Mouse (Mus musculus): Measurements from ENCODE around the gene Tufm. TPM values are rescaled to one million over a fixed set of nuclear protein-coding genes. Genes with fewer than 3 reads are reported as not detected.

The Tufm gene
- 106 and 112 TPM in 2 replicates for polyA plus RNA-seq (2015; fragmentation: Nextera tagmentation; extraction: Ambion mirVana)

GRCm38 (mm10) chr7:126487052-126487483 lies at the start of gene Tufm:
Gene Tufm, plus strand, starts transcription at chr7:126487361.
- 0% methylated on average over 32 of the region's 32 CpGs for WGBS

GRCm38 (mm10) chr7:126440134-126440533 lies 47.0 kb upstream of the Tufm start:
- no peaks in the 10 kb centered on the region for H3K9me3 ChIP-seq (ENCODE audit: control insufficient read depth, low read length)
- no peak for ATAC-seq (ENCODE audit: low read depth)
- H3K4me3 ChIP-seq (ENCODE audit: low read length) = no peak overlapping the region
- H3K4me1 ChIP-seq (replicated peaks; ENCODE audit: control insufficient read depth, insufficient read depth, low read length) = no peaks in the 10 kb centered on the region
- H3K27me3 ChIP-seq (ENCODE audit: control insufficient read depth, insufficient read depth, low read depth, low read length) = no peaks in the 10 kb centered on the region
- H3K36me3 ChIP-seq (ENCODE audit: control insufficient read depth, insufficient read depth, low read length) = peaks cover 9% of the 10 kb centered on the region
- H3K9ac ChIP-seq (ENCODE audit: low read length) = no peak overlapping the region
- H3K27ac ChIP-seq (ENCODE audit: low read length) = no peak overlapping the region
- WGBS = 68% methylated on average over 9 of the region's 9 CpGs
- H3K4me2 ChIP-seq (ENCODE audit: low read depth, low read length) = no peak overlapping the region

More at GRCm38 (mm10) chr7:126487052-126487483, at the start of gene Tufm:
- Histone ChIP-seq H3K9ac (ENCODE audit: low read length) (peak within 1 kb of the TSS; percentile 77), H3K27me3 (ENCODE audit: control insufficient read depth, insufficient read depth, low read depth, low read length) (no peaks in the 10 kb centered on the region), H3K9me3 (ENCODE audit: control insufficient read depth, low read length) (no peaks in the 10 kb centered on the region), H3K4me2 (ENCODE audit: low read depth, low read length) (peak within 1 kb of the TSS; percentile 93), H3K4me3 (ENCODE audit: low read length) (peak within 1 kb of the TSS; percentile 75), H3K36me3 (ENCODE audit: control insufficient read depth, insufficient read depth, low read length) (peaks cover 9% of the 10 kb centered on the region), H3K27ac (ENCODE audit: low read length) (peak within 1 kb of the TSS; percentile 57), H3K4me1 (replicated peaks; ENCODE audit: control insufficient read depth, insufficient read depth, low read length) (peaks cover 9% of the 10 kb centered on the region)
- peak; percentile 95 for ATAC-seq (ENCODE audit: low read depth)

- Histone ChIP-seq H3K27ac (ENCODE audit: low read length) (no peak overlapping the region), H3K4me3 (ENCODE audit: low read length) (no peak overlapping the region), H3K36me3 (ENCODE audit: control insufficient read depth, insufficient read depth, low read length) (peaks cover 18% of the 10 kb centered on the region), H3K4me1 (replicated peaks; ENCODE audit: control insufficient read depth, insufficient read depth, low read length) (no peaks in the 10 kb centered on the region), H3K9me3 (ENCODE audit: control insufficient read depth, low read length) (no peaks in the 10 kb centered on the region), H3K9ac (ENCODE audit: low read length) (no peak overlapping the region), H3K4me2 (ENCODE audit: low read depth, low read length) (no peak overlapping the region), H3K27me3 (ENCODE audit: control insufficient read depth, insufficient read depth, low read depth, low read length) (no peaks in the 10 kb centered on the region)
- ATAC-seq (ENCODE audit: low read depth) = no peak
- WGBS = 88% methylated on average over 10 of the region's 10 CpGs
Observed at GRCm38 (mm10) chr7:126443997-126444396, 43.2 kb upstream of the Tufm start.

DNA sequence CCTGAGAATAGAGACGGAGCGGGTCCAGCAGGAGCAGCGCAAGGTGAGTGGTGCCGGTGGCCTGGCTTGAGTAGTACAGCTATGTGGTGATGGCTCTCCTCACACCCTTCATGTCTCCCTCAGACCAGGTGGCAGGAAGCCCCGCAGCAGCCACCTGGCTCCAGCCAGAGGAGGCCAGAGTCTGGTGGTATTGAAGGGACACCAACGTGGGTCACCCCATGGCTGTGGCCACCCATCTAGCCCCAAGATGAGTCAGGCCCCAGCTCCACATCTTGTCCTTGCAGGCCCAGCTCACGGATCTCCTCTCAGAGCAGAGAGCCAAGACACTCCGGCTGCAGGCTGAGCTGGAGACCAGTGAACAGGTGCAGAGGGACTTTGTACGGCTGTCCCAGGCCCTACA lies 42.6 kb upstream of the Tufm start:
- H3K27me3 ChIP-seq (ENCODE audit: control insufficient read depth, insufficient read depth, low read depth, low read length) = no peaks in the 10 kb centered on the region
- H3K4me3 ChIP-seq (ENCODE audit: low read length) = no peak overlapping the region
- WGBS = 89% methylated on average over 9 of the region's 9 CpGs
- H3K9me3 ChIP-seq (ENCODE audit: control insufficient read depth, low read length) = no peaks in the 10 kb centered on the region
- no peak for ATAC-seq (ENCODE audit: low read depth)
- H3K36me3 ChIP-seq (ENCODE audit: control insufficient read depth, insufficient read depth, low read length) = peaks cover 18% of the 10 kb centered on the region
- H3K4me1 ChIP-seq (replicated peaks; ENCODE audit: control insufficient read depth, insufficient read depth, low read length) = no peaks in the 10 kb centered on the region
- H3K4me2 ChIP-seq (ENCODE audit: low read depth, low read length) = no peak overlapping the region
- no peak overlapping the region for H3K9ac ChIP-seq (ENCODE audit: low read length)
- H3K27ac ChIP-seq (ENCODE audit: low read length) = no peak overlapping the region

- WGBS = 92% methylated on average over 15 of the region's 15 CpGs
- no peaks in the 10 kb centered on the region for H3K9me3 ChIP-seq (ENCODE audit: control insufficient read depth, low read length)
- peaks cover 18% of the 10 kb centered on the region for H3K36me3 ChIP-seq (ENCODE audit: control insufficient read depth, insufficient read depth, low read length)
- ATAC-seq (ENCODE audit: low read depth) = no peak
- H3K4me2 ChIP-seq (ENCODE audit: low read depth, low read length) = no peak overlapping the region
- H3K4me3 ChIP-seq (ENCODE audit: low read length) = no peak overlapping the region
- no peaks in the 10 kb centered on the region for H3K27me3 ChIP-seq (ENCODE audit: control insufficient read depth, insufficient read depth, low read depth, low read length)
- H3K27ac ChIP-seq (ENCODE audit: low read length) = no peak overlapping the region
- H3K4me1 ChIP-seq (replicated peaks; ENCODE audit: control insufficient read depth, insufficient read depth, low read length) = no peaks in the 10 kb centered on the region
- H3K9ac ChIP-seq (ENCODE audit: low read length) = no peak overlapping the region
Observed at GRCm38 (mm10) chr7:126445104-126445815, 41.9 kb upstream of the Tufm start.

- H3K27ac ChIP-seq (ENCODE audit: low read length) = no peak overlapping the region
- 90% methylated on average over 21 of the region's 21 CpGs for WGBS
- H3K4me2 ChIP-seq (ENCODE audit: low read depth, low read length) = no peak overlapping the region
- no peak overlapping the region for H3K9ac ChIP-seq (ENCODE audit: low read length)
- no peak for ATAC-seq (ENCODE audit: low read depth)
- H3K9me3 ChIP-seq (ENCODE audit: control insufficient read depth, low read length) = no peaks in the 10 kb centered on the region
- H3K4me3 ChIP-seq (ENCODE audit: low read length) = no peak overlapping the region
- no peaks in the 10 kb centered on the region for H3K4me1 ChIP-seq (replicated peaks; ENCODE audit: control insufficient read depth, insufficient read depth, low read length)
- no peaks in the 10 kb centered on the region for H3K27me3 ChIP-seq (ENCODE audit: control insufficient read depth, insufficient read depth, low read depth, low read length)
- H3K36me3 ChIP-seq (ENCODE audit: control insufficient read depth, insufficient read depth, low read length) = peaks cover 18% of the 10 kb centered on the region
Observed at GRCm38 (mm10) chr7:126446217-126446616, 40.9 kb upstream of the Tufm start.

DNA sequence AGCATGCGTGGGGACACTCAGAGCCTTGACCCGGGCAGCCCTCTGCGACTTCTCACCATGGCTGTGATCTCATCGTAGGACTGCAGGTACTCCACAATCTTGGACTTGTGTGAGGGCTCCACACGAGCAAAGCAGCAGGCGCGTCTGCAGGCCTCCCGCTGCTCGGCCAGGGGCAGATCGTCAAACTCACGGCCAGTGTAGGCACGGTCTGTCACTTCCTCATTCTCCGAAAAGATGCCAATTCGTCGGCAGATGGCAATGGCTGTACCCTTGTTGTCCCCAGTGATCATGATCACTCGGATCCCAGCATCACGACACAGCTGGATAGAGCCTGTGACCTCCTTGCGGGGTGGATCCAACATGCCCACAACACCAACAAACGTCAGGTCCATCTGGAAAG lies 38.7 kb upstream of the Tufm start:
- no peaks in the 10 kb centered on the region for H3K4me1 ChIP-seq (replicated peaks; ENCODE audit: control insufficient read depth, insufficient read depth, low read length)
- no peaks in the 10 kb centered on the region for H3K27me3 ChIP-seq (ENCODE audit: control insufficient read depth, insufficient read depth, low read depth, low read length)
- 86% methylated on average over 19 of the region's 19 CpGs for whole genome bisulfite sequencing
- no peak overlapping the region for H3K9ac ChIP-seq (ENCODE audit: low read length)
- H3K4me3 ChIP-seq (ENCODE audit: low read length) = no peak overlapping the region
- no peak for ATAC-seq (ENCODE audit: low read depth)
- H3K4me2 ChIP-seq (ENCODE audit: low read depth, low read length) = no peak overlapping the region
- H3K27ac ChIP-seq (ENCODE audit: low read length) = no peak overlapping the region
- peaks cover 18% of the 10 kb centered on the region for H3K36me3 ChIP-seq (ENCODE audit: control insufficient read depth, insufficient read depth, low read length)
- H3K9me3 ChIP-seq (ENCODE audit: control insufficient read depth, low read length) = no peaks in the 10 kb centered on the region

- H3K4me1 ChIP-seq (replicated peaks; ENCODE audit: control insufficient read depth, insufficient read depth, low read length) = no peaks in the 10 kb centered on the region
- ATAC-seq (ENCODE audit: low read depth) = no peak
- H3K27me3 ChIP-seq (ENCODE audit: control insufficient read depth, insufficient read depth, low read depth, low read length) = no peaks in the 10 kb centered on the region
- H3K4me2 ChIP-seq (ENCODE audit: low read depth, low read length) = no peak overlapping the region
- no peak overlapping the region for H3K9ac ChIP-seq (ENCODE audit: low read length)
- 88% methylated on average over 18 of the region's 18 CpGs for WGBS
- no peak overlapping the region for H3K27ac ChIP-seq (ENCODE audit: low read length)
- no peak overlapping the region for H3K4me3 ChIP-seq (ENCODE audit: low read length)
- peaks cover 9% of the 10 kb centered on the region; the same call in 1 of the 2 replicates for H3K36me3 ChIP-seq (ENCODE audit: control insufficient read depth, insufficient read depth, low read length)
- no peaks in the 10 kb centered on the region for H3K9me3 ChIP-seq (ENCODE audit: control insufficient read depth, low read length)
Observed at GRCm38 (mm10) chr7:126449991-126450390, 37.2 kb upstream of the Tufm start.

- Histone ChIP-seq H3K4me2 (ENCODE audit: low read depth, low read length) (no peak overlapping the region), H3K27ac (ENCODE audit: low read length) (no peak overlapping the region), H3K27me3 (ENCODE audit: control insufficient read depth, insufficient read depth, low read depth, low read length) (no peaks in the 10 kb centered on the region), H3K36me3 (ENCODE audit: control insufficient read depth, insufficient read depth, low read length) (peaks cover 7% of the 10 kb centered on the region; the same call in 1 of the 2 replicates), H3K4me1 (replicated peaks; ENCODE audit: control insufficient read depth, insufficient read depth, low read length) (no peaks in the 10 kb centered on the region), H3K9me3 (ENCODE audit: control insufficient read depth, low read length) (no peaks in the 10 kb centered on the region), H3K4me3 (ENCODE audit: low read length) (no peak overlapping the region), H3K9ac (ENCODE audit: low read length) (no peak overlapping the region)
- WGBS = 87% methylated on average over 6 of the region's 6 CpGs
- ATAC-seq (ENCODE audit: low read depth) = no peak
Observed at GRCm38 (mm10) chr7:126450641-126451040, 36.5 kb upstream of the Tufm start.

Data from lung, embryonic 16.5 days (tissue).